Mouse (Mus musculus): ENCODE measurements at regions not wholly inside any gene's neighbourhood (a gene's known extent, or its start where the extent isn't known, plus 50 kb on each side); places are given as distances from the start of the nearest gene placed in this dataset.

DNA sequence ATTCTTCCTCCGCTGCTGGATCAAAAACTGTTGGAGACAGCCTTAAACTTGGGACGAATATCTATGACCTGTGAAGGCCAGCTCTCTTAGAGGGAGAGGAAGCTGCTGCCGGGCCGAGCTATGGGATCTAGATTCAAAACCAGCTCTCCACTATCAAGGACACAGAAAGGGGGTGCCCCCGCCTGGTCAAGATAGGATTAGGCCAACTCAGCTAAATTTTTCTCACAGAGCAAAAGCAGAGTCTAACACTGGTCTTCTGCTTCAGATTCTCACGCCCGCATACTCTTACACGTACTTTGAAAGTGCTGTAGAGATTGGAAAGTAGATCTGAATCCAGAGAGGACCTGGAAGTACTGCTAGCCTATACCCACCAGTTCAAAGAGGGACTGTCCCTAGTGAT, 56.2 kb upstream of the Rbbp6 start:
- TF ChIP-seq CTCF (IDR thresholded peaks at IDR 0.05; ENCODE audit: control insufficient read depth, insufficient read depth, low read length) (no peak), POLR2A (IDR thresholded peaks at IDR 0.05; ENCODE audit: borderline replicate concordance, control insufficient read depth, low read depth, low read length) (no peak)
